Mouse (Mus musculus): ENCODE data around the gene Gm21773. TPM values are rescaled to one million over a fixed set of nuclear protein-coding genes. Genes with fewer than 3 reads are reported as not detected.
"Not testable (repeated sequence)": the region's sequence is repeated elsewhere in the genome, so short reads cannot be mapped to it uniquely, and the experiment has no call there.

Gene Gm21773
- polyA plus RNA-seq (2012; rRNA removed), result not detected in 2 replicates

DNA sequence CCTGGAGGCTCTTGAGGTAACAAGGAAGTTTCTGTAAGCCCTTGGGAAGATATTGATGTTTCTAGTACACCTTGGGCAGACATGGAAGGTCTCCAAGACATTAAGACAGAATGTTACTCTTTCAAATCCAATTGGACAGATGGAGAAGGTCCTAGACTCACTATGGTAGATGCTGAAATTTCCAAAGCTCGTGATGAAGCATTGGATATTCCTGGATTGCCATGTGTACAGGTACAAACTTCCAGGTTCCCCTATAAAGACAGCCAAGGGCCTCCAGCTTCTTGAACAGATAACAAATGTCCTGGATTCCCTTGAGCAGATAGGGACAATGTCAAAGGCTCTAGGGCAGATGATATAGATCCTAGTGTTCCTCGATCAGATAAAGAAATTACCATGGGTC, at the start of gene Gm21773:
Gene Gm21773, minus strand, starts transcription at position 101 of the 400 bp plus-strand sequence.
- DNase-seq (ENCODE audit: low read depth), result not testable (repeated sequence)
